Mouse (Mus musculus) c-Kit-positive CD71-positive TER-119-positive erythroid progenitor cells, embryonic 14.5 days (primary cell): ENCODE measurements at regions not wholly inside any gene's neighbourhood (a gene's known extent, or its start where the extent isn't known, plus 50 kb on each side); places are given as distances from the start of the nearest gene placed in this dataset.
A peak's percentile ranks its signal among the peaks of the same experiment; 100 is the strongest.

ENCODE experiments used
- DNase-seq: peaks from one replicate; pipeline ENCODE4 v3.0.0-alpha.2; 2013; ENCODE audit warnings: low spot score

- no peak for DNase-seq
These were observed 54.1 kb downstream of the Nog start for GRCm38 (mm10) chr11:89247991-89248390.

- DNase-seq: no peak
These were observed 58.8 kb downstream of the Nog start for GRCm38 (mm10) chr11:89243370-89243769.

GRCm38 (mm10) chr11:89242130-89242529 lies 60.0 kb downstream of the Nog start:
- no peak for DNase-seq

- DNase-seq: no peak
These were observed 62.2 kb downstream of the Nog start for GRCm38 (mm10) chr11:89239891-89240290.

- no peak for DNase-seq
These were observed 65.2 kb downstream of the Nog start for GRCm38 (mm10) chr11:89236904-89237303.

GRCm38 (mm10) chr11:89232884-89233480 lies 69.2 kb downstream of the Nog start:
- no peak for DNase-seq

- no peak for DNase-seq
These were observed 72.4 kb downstream of the Nog start for GRCm38 (mm10) chr11:89229726-89230125.

- DNase-seq: no peak
These were observed 88.9 kb downstream of the Nog start for GRCm38 (mm10) chr11:89213204-89213603.

- no peak for DNase-seq
These were observed 92.6 kb downstream of the Nog start for GRCm38 (mm10) chr11:89209531-89209950.

- DNase-seq: no peak
These were observed 93.1 kb downstream of the Nog start for GRCm38 (mm10) chr11:89209072-89209471.

GRCm38 (mm10) chr11:89206788-89207187 lies 95.3 kb downstream of the Nog start:
- no peak for DNase-seq

GRCm38 (mm10) chr11:89204948-89205545 lies 97.1 kb downstream of the Nog start:
- DNase-seq: no peak

GRCm38 (mm10) chr11:89200458-89200857 lies 101.7 kb downstream of the Nog start:
- no peak for DNase-seq

GRCm38 (mm10) chr11:89192815-89193214 lies 109.3 kb downstream of the Nog start:
- DNase-seq: no peak

- DNase-seq: no peak
These were observed 113.4 kb downstream of the Gm525 start for GRCm38 (mm10) chr11:89186911-89187621.

- DNase-seq: no peak
These were observed 112.2 kb downstream of the Gm525 start for GRCm38 (mm10) chr11:89185862-89186261.

- no peak for DNase-seq
These were observed 107.8 kb downstream of the Gm525 start for GRCm38 (mm10) chr11:89181471-89181870.

GRCm38 (mm10) chr11:89178436-89178835 lies 104.8 kb downstream of the Gm525 start:
- DNase-seq: no peak

GRCm38 (mm10) chr11:89175511-89175910 lies 101.9 kb downstream of the Gm525 start:
- no peak for DNase-seq

GRCm38 (mm10) chr11:89174967-89175366 lies 101.3 kb downstream of the Gm525 start:
- no peak for DNase-seq

- DNase-seq: peak; percentile 62
These were observed 91.6 kb downstream of the Gm525 start for GRCm38 (mm10) chr11:89165278-89165677.

- DNase-seq: no peak
These were observed 80.1 kb downstream of the Gm525 start for GRCm38 (mm10) chr11:89153466-89154406.
